Mouse (Mus musculus): Measurements from ENCODE around the gene Gab1.
A peak's percentile ranks its signal among the peaks of the same experiment; 100 is the strongest.

The Gab1 gene

GRCm38 (mm10) chr8:80873723-80874427 lies 6.4 kb downstream of the Gab1 start:
- no peak for DNase-seq (ENCODE audit: low spot score in 2 of 2)

- no peak for DNase-seq (ENCODE audit: low spot score in 2 of 2)
These were observed 7.6 kb downstream of the Gab1 start for GRCm38 (mm10) chr8:80872688-80873087.

- DNase-seq (ENCODE audit: low spot score in 2 of 2), result no peak
These were observed 8.9 kb downstream of the Gab1 start for GRCm38 (mm10) chr8:80871400-80871799.

GRCm38 (mm10) chr8:80870535-80871204 lies 9.6 kb downstream of the Gab1 start:
- no peak for DNase-seq (ENCODE audit: low spot score in 2 of 2)

- DNase-seq (ENCODE audit: low spot score in 2 of 2), result no peak
These were observed 10.4 kb downstream of the Gab1 start for GRCm38 (mm10) chr8:80869881-80870328.

GRCm38 (mm10) chr8:80868801-80869323 lies 11.5 kb downstream of the Gab1 start:
- no peak for DNase-seq (ENCODE audit: low spot score in 2 of 2)

- DNase-seq (ENCODE audit: low spot score in 2 of 2), result no peak
These were observed 12.2 kb downstream of the Gab1 start for GRCm38 (mm10) chr8:80868006-80868702.

- no peak for DNase-seq (ENCODE audit: low spot score in 2 of 2)
These were observed 12.7 kb downstream of the Gab1 start for GRCm38 (mm10) chr8:80867598-80867997.

GRCm38 (mm10) chr8:80865181-80865784 lies 15.0 kb downstream of the Gab1 start:
- no peak for DNase-seq (ENCODE audit: low spot score in 2 of 2)

- no peak for DNase-seq (ENCODE audit: low spot score in 2 of 2)
These were observed 16.9 kb downstream of the Gab1 start for GRCm38 (mm10) chr8:80863393-80863792.

GRCm38 (mm10) chr8:80859180-80859775 lies 21.0 kb downstream of the Gab1 start:
- no peak for DNase-seq (ENCODE audit: low spot score in 2 of 2)

- DNase-seq (ENCODE audit: low spot score in 2 of 2), result no peak
These were observed 22.4 kb downstream of the Gab1 start for GRCm38 (mm10) chr8:80857851-80858367.

GRCm38 (mm10) chr8:80857128-80857527 lies 23.2 kb downstream of the Gab1 start:
- no peak for DNase-seq (ENCODE audit: low spot score in 2 of 2)

GRCm38 (mm10) chr8:80856606-80857005 lies 23.7 kb downstream of the Gab1 start:
- no peak for DNase-seq (ENCODE audit: low spot score in 2 of 2)

GRCm38 (mm10) chr8:80853622-80854021 lies 26.7 kb downstream of the Gab1 start:
- DNase-seq (ENCODE audit: low spot score in 2 of 2), result peak in 1 of 2 experiments; percentile 52

GRCm38 (mm10) chr8:80853208-80853607 lies 27.1 kb downstream of the Gab1 start:
- DNase-seq (ENCODE audit: low spot score in 2 of 2), result no peak

- no peak for DNase-seq (ENCODE audit: low spot score in 2 of 2)
These were observed 27.7 kb downstream of the Gab1 start for GRCm38 (mm10) chr8:80852412-80853165.

- no peak for DNase-seq (ENCODE audit: low spot score in 2 of 2)
These were observed 28.7 kb downstream of the Gab1 start for GRCm38 (mm10) chr8:80851648-80852047.

- no peak for DNase-seq (ENCODE audit: low spot score in 2 of 2)
These were observed 30.3 kb downstream of the Gab1 start for GRCm38 (mm10) chr8:80850013-80850412.

GRCm38 (mm10) chr8:80848631-80849030 lies 31.7 kb downstream of the Gab1 start:
- no peak for DNase-seq (ENCODE audit: low spot score in 2 of 2)

- no peak for DNase-seq (ENCODE audit: low spot score in 2 of 2)
These were observed 32.4 kb downstream of the Gab1 start for GRCm38 (mm10) chr8:80847912-80848311.

Measured in urinary bladder, postnatal 4 days (tissue).